Mouse (Mus musculus) activated CD4-positive, CD25-positive, alpha-beta regulatory T cell (primary cell): Measurements from ENCODE around the gene Myo1g. TPM values are rescaled to one million over a fixed set of nuclear protein-coding genes. Genes with fewer than 3 reads are reported as not detected.

Experiments
- polyA plus RNA-seq, 2 experiments: library from polyadenylated mRNA; unstranded; fragments of 100-300 nt; shearing (Covaris generic); gene quantifications; one replicate each; pipeline ENCODE4 v1.2.1; 2017

Gene Myo1g
- polyA plus RNA-seq = 100 to 1,000 TPM; 122 to 222 TPM

DNA sequence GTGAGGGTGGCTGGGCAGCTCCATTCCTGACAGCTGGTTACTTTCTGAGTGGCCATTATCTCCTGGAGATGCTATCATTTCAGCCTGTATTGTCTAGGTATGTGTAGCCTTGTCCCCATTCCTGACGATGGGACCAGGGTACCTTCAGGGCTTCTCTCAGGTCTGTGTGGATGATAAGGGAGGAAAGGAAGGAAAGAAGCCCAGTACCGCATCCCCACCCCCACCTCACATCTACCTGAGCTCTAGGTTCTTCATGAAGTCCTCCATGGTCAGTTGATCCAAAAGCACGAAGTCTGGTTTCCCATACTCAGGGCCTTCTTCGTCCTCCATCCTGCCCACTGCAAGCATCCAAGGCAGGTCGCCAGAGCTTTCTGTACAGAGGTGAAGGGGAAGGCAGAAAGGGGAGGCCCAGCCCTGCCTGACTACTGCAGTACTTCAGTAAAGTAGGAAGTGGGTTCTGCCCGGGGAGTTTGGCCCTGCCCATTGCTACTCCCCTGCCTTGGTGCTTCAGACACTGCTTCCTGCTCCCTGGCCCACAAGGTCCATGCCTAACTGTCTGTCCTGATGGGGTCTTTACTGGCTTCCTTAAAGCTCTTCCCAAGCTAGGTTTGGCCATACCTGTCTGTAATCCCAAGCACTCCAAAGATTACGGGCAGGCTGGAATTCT lies at the start of gene Myo1g:
Gene Myo1g, minus strand, starts transcription at position 459 of the 667 bp plus-strand sequence.

DNA sequence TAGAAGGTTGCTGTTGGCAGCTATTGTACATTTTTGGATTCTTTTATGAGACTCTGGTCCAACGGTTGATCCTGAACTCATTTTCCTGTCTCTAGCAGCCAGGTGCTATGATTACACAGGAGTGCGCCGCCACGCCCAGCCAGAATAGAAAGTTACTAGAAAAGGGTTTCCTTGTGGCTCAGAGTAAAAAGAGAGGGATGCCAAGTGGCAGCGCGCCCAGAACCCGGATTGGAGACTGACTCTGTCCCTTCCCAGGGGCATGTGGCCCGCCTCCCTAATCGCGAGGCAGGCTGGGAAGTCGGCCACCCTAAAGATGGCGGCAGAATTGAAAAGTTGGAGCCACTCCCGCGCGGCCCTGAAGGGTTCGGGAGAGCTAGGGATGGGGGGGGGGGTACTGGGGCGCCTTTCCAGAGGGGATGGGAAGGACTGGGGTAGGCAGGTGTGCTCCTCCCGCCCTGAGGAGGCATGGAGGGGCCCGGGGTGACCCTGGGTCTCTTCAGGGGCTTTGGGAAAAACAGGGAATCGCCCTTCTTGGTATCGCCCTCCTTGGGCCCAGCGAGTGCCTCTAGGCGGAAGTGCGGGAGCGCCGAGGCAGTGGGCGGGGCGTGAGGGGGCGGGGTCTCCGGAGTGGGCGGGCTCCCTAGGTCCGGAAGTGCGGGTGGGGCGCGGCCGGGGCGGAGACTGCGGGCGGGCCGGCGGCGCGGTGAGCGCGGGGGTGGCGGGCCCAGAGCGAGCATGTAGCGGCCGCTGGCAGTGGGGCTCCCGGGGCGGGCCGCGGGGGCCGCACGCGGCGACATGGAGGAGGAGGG lies 25.6 kb upstream of the Myo1g start, which contains the start of gene Ccm2:
Gene Ccm2, plus strand, starts transcription at position 683 of the 809 bp plus-strand sequence.

DNA sequence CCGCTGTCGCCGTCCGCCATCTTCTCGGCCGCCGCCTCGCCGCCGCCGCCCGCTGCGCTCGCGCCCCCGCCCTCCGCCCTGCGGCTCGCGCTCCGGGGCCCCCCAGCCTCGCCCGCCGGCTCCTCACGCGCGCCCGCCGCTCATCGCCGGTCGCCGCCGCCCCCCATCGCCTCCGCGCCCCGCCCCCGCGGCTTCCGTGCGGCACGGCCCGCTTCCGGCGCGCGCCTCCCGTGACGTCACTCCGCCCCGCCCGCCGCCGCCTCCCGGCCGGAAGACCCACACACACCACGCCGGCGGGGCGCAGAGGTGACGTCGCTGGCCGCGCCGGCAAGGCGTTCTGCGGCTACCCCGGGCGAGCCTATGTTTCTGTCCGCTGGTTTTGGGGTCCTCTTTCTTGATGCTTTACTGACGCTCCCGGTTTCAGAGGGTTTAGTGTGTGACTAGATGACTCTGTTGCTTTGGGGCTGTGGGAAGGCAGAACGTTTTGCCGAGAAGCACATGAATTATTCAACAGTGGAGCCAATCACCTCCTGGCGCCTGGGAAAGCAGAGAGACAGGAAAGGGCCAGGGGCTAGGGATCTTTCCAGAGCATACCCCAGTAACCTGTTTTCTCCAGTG lies 44.8 kb downstream of the Myo1g start, which contains the start of gene Purb:
Gene Purb, minus strand, starts transcription at position 51 of the 618 bp plus-strand sequence.

Other genes starting within 250 kb of the Myo1g start
- gene Tmed4, start 246.1 kb downstream of the Myo1g start, polyA plus RNA-seq = 10 to 100 TPM; 47.8 to 78.4 TPM
- gene Ogdh, start 229.3 kb downstream of the Myo1g start, polyA plus RNA-seq = 100 to 1,000 TPM; 129 to 187 TPM
- 10 to 100 TPM; 62.6 to 95.1 TPM for gene Zmiz2, start 131.9 kb downstream of the Myo1g start, polyA plus RNA-seq
- 1,000 to 10,000 TPM; 4,126 to 4,496 TPM for gene Ppia, start 105.5 kb downstream of the Myo1g start, polyA plus RNA-seq
- gene H2afv, start 76.5 kb downstream of the Myo1g start, polyA plus RNA-seq = 100 to 1,000 TPM; 241 to 279 TPM
- gene Purb, start 45.0 kb downstream of the Myo1g start, polyA plus RNA-seq = 10 to 100 TPM; 23.5 to 23.7 TPM
- 100 to 1,000 TPM; 277 to 304 TPM for gene Ccm2, start 25.9 kb upstream of the Myo1g start, polyA plus RNA-seq
- under 1 TPM; 0.39 to 0.81 TPM for gene Nacad, start 85.1 kb upstream of the Myo1g start, polyA plus RNA-seq
- gene Tbrg4, start 105.1 kb upstream of the Myo1g start, polyA plus RNA-seq = 10 to 100 TPM; 11.9 to 12.9 TPM
- gene Wap, start 117.7 kb upstream of the Myo1g start, polyA plus RNA-seq = not detected
- 10 to 100 TPM in 1 of 2 experiments, 1 to 10 TPM in 1; 4.8 to 10.2 TPM for gene Ramp3, start 137.6 kb upstream of the Myo1g start, polyA plus RNA-seq